Mouse (Mus musculus) G1E (cell line): Measurements from ENCODE around the gene Acot7.

Source experiments
- CTCF ChIP-seq: IDR thresholded peaks from 2 replicates; pipeline ENCODE4 v1.5.1; 2012; ENCODE audit warnings: low read depth, low read length, inconsistent platforms, mixed read lengths
- GATA1 ChIP-seq: IDR thresholded peaks from 2 replicates; pipeline ENCODE4 v1.6.1; 2012; ENCODE audit warnings: borderline replicate concordance, low read length, inconsistent platforms, mixed read lengths
- GATA2 ChIP-seq: IDR thresholded peaks from 2 replicates; pipeline ENCODE4 v1.6.1; 2012; ENCODE audit warnings: low read depth, low read length, inconsistent platforms, borderline replicate concordance

DNA sequence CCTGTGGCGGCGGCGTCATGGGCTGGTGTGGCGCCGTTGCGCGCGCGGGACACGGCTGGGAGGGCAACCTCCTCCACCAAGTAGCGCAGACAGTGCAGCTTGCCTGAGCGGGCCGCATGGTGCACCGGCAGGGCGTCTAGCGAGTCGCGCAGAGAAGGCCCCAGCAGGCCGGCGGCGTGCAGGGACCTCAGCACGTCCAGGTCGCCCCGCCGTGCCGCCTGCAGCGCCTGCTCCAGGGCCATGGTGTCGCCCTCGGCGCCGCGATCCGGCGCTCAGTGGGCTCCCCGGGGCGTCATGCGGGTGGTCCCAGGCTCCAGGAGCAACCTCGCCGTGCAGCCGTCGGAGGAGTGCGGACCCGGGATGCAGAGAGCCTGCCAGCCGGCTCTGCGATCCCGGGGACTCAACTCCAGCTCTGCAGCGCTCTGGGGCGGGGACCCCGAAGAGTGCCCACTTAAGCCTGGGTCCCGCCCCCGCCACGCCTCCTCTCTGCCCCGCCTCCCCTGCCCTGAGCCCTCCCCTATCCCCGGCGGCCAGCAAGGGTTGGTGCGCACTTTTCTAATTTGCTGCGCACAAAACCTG, 25.9 kb upstream of the Acot7 start, which contains the start of gene Espn:
- TF ChIP-seq CTCF (no peak), GATA1 (no peak), GATA2 (no peak)
